Mouse (Mus musculus) kidney, adult 18-20 months (tissue): ENCODE measurements around the gene Sh3kbp1.

Experiments used
- DNase-seq: peaks from one replicate; pipeline ENCODE4 v3.0.0; 2021

The Sh3kbp1 gene

GRCm38 (mm10) chrX:159932027-159932426 lies 305.0 kb downstream of the Sh3kbp1 start:
- no peak for DNase-seq

- DNase-seq = no peak
Measured at GRCm38 (mm10) chrX:159942569-159942968, 315.5 kb downstream of the Sh3kbp1 start.

GRCm38 (mm10) chrX:159943586-159943985 lies 316.5 kb downstream of the Sh3kbp1 start:
- no peak for DNase-seq

- DNase-seq = no peak
Measured at GRCm38 (mm10) chrX:159953546-159954429, 326.7 kb downstream of the Sh3kbp1 start.

- no peak for DNase-seq
Measured at GRCm38 (mm10) chrX:159954430-159954779, 327.3 kb downstream of the Sh3kbp1 start.

GRCm38 (mm10) chrX:159955433-159955832 lies 328.4 kb downstream of the Sh3kbp1 start:
- DNase-seq = no peak

GRCm38 (mm10) chrX:159961385-159961784 lies 334.3 kb downstream of the Sh3kbp1 start:
- DNase-seq = no peak

- DNase-seq = peak; percentile 50
Measured at GRCm38 (mm10) chrX:159963273-159963672, 336.2 kb downstream of the Sh3kbp1 start.

- no peak for DNase-seq
Measured at GRCm38 (mm10) chrX:159963925-159964324, 336.9 kb downstream of the Sh3kbp1 start.

GRCm38 (mm10) chrX:159969025-159969424 lies 342.0 kb downstream of the Sh3kbp1 start:
- DNase-seq = no peak

GRCm38 (mm10) chrX:159971091-159971779 lies 344.2 kb downstream of the Sh3kbp1 start:
- peak; percentile 26 for DNase-seq

GRCm38 (mm10) chrX:159973730-159974129 lies 346.7 kb downstream of the Sh3kbp1 start:
- peak; percentile 9 for DNase-seq

- no peak for DNase-seq
Measured at GRCm38 (mm10) chrX:159976243-159976642, 349.2 kb downstream of the Sh3kbp1 start.

GRCm38 (mm10) chrX:159988002-159988960 lies 361.2 kb downstream of the Sh3kbp1 start, which contains the start of gene Map3k15:
TSS of gene Map3k15 (plus strand) at chrX:159988433.
- peak; percentile 76 for DNase-seq

GRCm38 (mm10) chrX:159995808-159996207 lies 368.7 kb downstream of the Sh3kbp1 start:
- no peak for DNase-seq
